Mouse (Mus musculus) inflammation-experienced regulatory T-cells (primary cell): ENCODE data around the gene Gpank1. TPM values are rescaled to one million over a fixed set of nuclear protein-coding genes. Genes with fewer than 3 reads are reported as not detected.

Experiments used
- polyA plus RNA-seq, 2 experiments: library from polyadenylated mRNA; unstranded; fragments of 100-300 nt; shearing (Covaris generic); gene quantifications; one replicate each; pipeline ENCODE4 v1.2.1; 2017

The Gpank1 gene
- polyA plus RNA-seq: 10 to 100 TPM; 54.2 to 60.6 TPM

GRCm38 (mm10) chr17:35121143-35121799, at the start of gene Gpank1:
Gene Gpank1 (plus strand): TSS chr17:35121455.

DNA sequence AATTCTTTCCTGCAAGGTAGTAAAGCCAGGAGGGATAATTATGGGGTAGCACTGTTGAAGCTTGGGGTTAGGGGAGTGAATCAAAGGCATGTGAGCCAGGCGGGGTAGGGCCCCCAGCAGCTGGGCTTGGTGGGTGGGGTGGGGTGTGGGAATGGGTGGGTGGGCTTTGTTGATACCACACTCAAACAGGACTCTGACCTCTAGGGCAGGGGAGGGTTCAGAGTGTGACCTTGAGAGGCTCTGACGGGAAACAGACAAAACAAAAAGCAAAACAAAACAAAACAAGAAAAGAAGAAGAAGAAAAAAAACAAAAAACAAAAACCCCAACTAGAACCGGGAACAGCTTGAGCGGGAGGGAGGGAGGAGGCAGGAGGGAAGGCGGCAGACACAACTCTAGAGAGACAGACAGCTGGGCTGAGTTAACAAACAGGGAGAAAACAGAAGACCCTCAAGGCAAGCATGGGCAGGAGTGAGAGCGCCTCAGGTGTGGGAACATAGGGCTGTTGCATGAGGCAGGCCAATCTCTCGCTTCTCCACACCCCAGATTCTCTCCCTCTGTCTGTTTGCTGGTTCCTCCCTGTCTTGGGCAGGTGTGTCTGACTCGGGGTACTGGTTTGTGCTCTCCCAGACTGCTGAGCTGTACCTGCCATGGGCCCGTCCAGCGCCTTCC, 44.6 kb upstream of the Gpank1 start, which contains the start of gene Ly6g6e:
Gene Ly6g6e (plus strand): TSS at position 396 of the 670 bp plus-strand sequence.

DNA sequence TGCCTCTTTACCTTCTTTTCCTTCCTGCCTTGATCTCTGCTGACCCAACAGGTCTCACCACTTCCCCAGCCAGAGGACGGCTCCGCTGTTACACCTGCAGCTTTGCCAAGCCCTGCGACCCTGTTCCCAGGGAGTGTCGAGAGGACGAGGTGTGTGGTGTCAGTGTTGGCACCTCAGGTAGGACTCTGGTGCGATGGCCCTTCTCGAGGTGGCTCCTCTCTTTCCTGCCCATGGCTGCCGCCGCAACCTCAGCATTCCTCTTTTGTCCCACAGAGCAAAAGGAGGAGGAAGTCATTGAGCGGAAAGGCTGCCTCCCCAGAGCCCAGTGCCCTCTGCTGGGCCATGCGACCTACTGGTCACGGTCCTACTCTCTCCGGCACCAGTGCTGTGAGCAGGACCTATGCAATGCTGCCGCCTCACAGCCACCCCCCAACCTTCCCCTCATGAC, 43.4 kb upstream of the Gpank1 start, which contains the start of gene Ly6g6d:
Gene Ly6g6d (minus strand): TSS at position 280 of the 448 bp plus-strand sequence.

DNA sequence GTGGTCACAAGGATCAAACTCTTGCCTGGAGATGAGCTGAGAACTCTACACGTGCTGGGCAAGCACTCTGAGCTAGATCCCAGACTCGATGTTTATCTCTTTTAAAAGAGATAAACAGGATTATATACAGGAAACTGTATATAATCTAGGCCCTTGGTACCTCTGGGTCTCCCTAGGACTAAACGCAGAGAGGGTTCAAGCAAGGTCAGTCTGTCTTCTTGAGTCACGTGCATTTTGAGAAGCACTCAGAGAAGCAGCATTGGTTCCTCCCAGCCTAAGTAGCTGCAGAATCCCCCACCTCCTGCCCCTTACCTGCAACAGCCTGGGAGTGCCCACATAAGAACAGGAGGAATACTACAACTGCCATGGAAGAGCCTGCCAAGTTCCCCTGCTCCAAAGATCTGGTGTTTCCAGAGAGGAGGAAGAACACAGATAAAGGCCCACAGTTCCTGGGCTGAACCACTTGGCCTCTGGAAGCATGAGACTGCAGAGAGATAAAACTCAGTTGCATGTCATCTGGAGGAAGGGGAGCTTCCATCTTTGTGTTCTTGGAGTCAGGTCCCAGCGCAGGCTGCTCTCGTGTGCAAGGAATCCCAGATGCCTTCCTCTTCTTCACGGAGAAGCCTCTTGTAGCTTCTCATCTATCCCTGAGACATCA, 35.9 kb upstream of the Gpank1 start, which contains the start of gene Ly6g6f:
Gene Ly6g6f (minus strand): TSS at position 403 of the 658 bp plus-strand sequence.

GRCm38 (mm10) chr17:35088825-35089644, 32.2 kb upstream of the Gpank1 start, which contains the start of gene Abhd16a:
Gene Abhd16a (plus strand): TSS chr17:35089263.

DNA sequence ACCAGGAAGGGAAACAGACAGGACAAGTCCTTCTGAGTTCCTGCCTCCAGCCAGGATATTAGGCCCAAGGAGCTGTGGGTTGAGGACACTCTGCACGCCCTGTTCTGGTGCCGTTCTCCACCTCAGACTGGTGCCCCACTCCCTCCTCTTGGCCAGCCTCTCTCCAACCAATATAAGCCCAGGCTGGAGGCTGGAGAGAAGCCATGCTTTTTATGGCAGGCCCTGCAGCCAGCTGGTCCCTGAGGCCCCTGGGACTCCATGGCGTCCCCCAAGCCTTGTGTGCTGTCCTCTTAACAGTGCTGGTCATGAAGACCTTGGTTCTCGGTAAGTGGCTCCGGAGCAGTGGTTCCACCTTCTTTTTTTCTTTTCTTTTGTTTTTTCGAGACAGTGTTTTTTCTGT, 13.2 kb upstream of the Gpank1 start, which contains the start of gene Ly6g5c:
Gene Ly6g5c (plus strand): TSS at position 183 of the 400 bp plus-strand sequence.

DNA sequence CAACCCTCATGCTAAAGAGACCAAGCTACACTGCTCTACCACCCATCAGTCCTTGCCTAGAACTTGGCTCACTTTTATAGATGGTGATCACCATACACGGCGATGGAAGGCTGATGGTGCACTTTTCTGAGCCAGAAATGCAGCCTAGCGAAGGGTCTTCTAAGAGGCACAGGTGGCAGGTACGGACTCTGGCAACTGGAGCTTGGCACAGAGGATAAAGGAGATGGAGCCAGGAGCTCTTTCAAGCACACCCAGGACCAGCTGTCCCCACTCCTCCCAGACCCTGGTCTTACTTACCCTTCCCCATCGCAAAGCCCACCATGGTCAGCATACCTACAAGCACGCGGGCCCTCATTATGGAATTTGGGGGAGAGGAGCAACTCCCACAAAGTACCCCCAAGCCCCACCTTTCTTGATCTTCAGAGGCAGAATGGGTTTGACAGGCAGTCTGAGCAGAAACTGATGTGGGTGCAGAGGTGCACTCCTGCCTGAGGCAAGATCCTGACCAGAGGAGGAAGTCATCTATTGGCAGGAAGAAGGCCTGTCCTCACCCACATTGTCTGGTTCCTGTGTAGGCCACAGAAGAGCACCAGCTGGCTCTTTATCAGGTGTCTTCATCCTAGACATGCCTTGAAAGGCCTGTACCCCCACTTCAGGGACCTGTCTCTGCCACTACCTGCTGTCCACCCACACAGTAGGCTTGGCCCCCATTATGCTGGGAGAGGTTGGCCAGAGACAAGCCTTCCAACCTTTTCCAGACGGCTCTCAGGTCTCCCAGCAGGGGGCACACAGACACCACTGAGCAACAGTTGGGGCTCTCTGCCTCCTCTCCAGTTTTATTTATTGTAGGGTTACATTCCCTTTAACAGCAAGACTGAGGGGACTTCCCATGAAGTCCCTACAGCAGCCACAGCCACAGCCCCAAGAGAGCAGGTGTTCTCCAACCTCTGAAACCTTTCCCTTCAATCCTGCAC, 5.9 kb upstream of the Gpank1 start, which contains the start of gene Ly6g5b:
Gene Ly6g5b (minus strand): TSS at position 383 of the 974 bp plus-strand sequence.

DNA sequence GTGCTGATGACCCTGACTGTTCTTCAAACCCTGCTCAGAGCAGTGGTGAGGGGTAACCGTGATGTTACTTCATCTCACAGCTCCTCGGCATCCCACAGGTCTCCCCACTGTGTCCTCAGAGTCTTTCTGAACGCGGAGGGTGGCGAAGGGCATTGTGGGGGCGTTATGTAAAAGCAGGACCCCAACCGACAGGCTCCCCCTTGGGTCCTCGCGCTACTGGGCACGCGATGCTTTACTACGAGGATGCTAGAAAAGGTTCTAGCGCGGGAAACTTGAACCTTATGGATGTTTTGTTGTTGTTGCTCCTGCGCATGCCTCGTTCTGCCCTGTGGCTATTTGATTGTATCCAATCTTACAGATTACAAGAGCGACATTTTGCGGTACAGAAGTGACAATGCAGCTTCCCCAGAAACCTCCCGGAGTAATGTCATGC, 632 bp downstream of the Gpank1 start, which contains the start of gene Csnk2b:
Gene Csnk2b (minus strand): TSS at position 183 of the 433 bp plus-strand sequence.

GRCm38 (mm10) chr17:35126206-35126611, 5.0 kb downstream of the Gpank1 start, which contains the start of gene D17H6S53E:
Gene D17H6S53E (plus strand): TSS chr17:35126373.

GRCm38 (mm10) chr17:35131500-35132173, 10.4 kb downstream of the Gpank1 start, which contains the start of gene Apom:
Gene Apom (minus strand): TSS chr17:35132050.

DNA sequence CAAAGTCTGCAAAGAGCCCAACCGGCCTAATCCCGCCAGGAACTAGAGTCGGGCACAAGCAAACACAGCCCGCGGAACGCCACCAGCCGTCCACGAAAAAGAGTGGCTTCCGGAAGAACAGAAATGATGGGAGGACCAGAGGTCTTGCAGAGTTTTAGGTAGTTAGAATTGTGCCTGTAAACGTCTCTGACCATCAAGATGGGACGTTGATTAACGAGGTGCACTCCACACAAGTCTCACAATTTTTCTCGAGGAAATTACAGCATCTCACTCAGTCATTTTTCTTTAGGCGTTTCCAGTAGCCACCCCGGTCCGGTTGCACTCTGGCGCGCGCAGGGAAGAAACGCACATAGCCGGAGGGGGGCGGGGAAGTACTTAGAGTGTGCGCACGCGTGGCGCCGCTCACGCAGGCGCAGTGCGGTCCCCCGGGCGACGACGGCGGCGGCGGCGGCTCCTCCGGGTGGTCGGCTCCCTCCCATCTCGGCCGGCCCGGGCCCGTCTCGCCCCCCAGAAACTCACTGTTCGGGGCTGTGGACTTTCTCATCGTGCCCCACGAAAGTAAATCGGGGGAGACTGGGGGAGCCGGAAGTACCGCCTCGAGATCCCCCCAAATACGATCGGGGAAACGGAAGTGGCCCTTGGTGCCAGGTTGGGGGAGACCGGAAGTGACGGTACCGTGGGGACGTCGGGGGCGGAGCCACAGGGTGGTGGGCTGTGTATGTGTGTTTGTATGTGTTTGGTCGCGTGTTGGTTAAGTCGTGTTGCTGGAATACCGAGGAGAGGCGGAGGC, 13.7 kb downstream of the Gpank1 start, which contains the start of gene Bag6:
Gene Bag6 (plus strand): TSS at position 378 of the 790 bp plus-strand sequence.

DNA sequence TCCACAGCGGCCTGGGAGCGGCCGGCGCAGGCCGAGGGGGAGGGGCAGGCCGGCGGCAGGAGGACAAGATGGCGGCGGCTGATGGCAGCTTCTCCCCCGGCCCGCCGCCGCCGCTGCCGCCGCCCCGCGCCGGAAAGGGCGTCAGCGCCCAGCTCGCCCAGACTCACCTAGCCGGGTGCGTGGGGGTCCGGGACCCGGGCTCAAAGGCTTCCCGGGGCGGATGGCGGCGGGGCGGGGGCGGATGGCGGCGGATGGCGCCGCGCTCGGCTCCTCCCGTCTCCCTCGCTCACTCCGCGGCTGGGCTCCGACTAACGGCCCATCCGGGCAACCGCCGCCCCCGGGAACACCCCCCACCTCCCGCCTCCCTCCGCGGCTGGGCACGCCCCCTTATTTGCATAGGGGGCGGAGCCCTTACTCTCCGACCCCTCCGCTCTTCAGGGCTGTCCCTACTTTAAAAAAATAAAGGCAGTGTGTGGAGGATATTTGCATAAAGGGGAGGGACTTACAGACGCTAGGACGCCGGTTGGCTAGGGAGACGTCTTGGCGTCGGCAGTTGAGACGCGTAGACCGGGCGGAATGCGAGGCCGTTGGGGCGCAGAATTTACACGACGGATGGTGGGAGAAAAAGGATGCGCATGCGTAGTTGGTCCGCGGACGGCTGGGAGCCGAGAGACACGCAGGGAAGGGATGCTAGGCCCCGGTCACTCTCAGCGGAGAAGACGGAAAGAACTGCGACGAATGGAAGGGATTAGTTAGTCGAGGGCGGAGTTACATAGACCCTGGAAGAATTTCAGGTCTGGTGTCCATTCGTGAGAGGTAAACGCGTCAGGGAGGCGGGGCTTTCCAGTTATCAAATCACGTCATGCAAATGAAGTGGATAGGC, 43.6 kb downstream of the Gpank1 start, which contains the start of gene Prrc2a:
Gene Prrc2a (minus strand): TSS at position 330 of the 883 bp plus-strand sequence.

Other genes with a start within 250 kb of the Gpank1 start
- under 1 TPM; 0.27 to 0.39 TPM for gene Zbtb12, start 242.0 kb upstream of the Gpank1 start, polyA plus RNA-seq
- gene Gm20547, start 239.4 kb upstream of the Gpank1 start, polyA plus RNA-seq: not detected
- gene C2, start 223.2 kb upstream of the Gpank1 start, polyA plus RNA-seq: 1 to 10 TPM; 1.6 to 3.3 TPM
- 10 to 100 TPM; 65.4 to 83.5 TPM for gene Ehmt2, start 223.0 kb upstream of the Gpank1 start, polyA plus RNA-seq
- gene Slc44a4, start 207.0 kb upstream of the Gpank1 start, polyA plus RNA-seq: under 1 TPM in 1 of 2 experiments, not detected in 1; 0.21 TPM
- 10 to 100 TPM; 78.7 to 95.7 TPM for gene Neu1, start 190.2 kb upstream of the Gpank1 start, polyA plus RNA-seq
- gene Hspa1b, start 162.2 kb upstream of the Gpank1 start, polyA plus RNA-seq: 100 to 1,000 TPM; 378 to 903 TPM
- 10 to 100 TPM; 13.3 to 18.6 TPM for gene Gm20481, start 151.5 kb upstream of the Gpank1 start, polyA plus RNA-seq
- 100 to 1,000 TPM in 1 of 2 experiments, 10 to 100 TPM in 1; 84.0 to 191 TPM for gene Hspa1a, start 149.3 kb upstream of the Gpank1 start, polyA plus RNA-seq
- under 1 TPM; 0.10 to 0.73 TPM for gene Hspa1l, start 148.8 kb upstream of the Gpank1 start, polyA plus RNA-seq
- 100 to 1,000 TPM in 1 of 2 experiments, 10 to 100 TPM in 1; 80.1 to 110 TPM for gene Lsm2, start 139.6 kb upstream of the Gpank1 start, polyA plus RNA-seq
- 100 to 1,000 TPM; 201 to 211 TPM for gene Vars, start 120.5 kb upstream of the Gpank1 start, polyA plus RNA-seq
- gene Vwa7, start 104.9 kb upstream of the Gpank1 start, polyA plus RNA-seq: under 1 TPM; 0.07 to 0.34 TPM
- 1 to 10 TPM; 1.5 to 2.5 TPM for gene Sapcd1, start 93.4 kb upstream of the Gpank1 start, polyA plus RNA-seq
- gene Msh5, start 74.7 kb upstream of the Gpank1 start, polyA plus RNA-seq: 1 to 10 TPM; 2.9 to 3.2 TPM
- gene Clic1, start 71.5 kb upstream of the Gpank1 start, polyA plus RNA-seq: 100 to 1,000 TPM; 533 to 549 TPM
- gene Ddah2, start 62.4 kb upstream of the Gpank1 start, polyA plus RNA-seq: 1 to 10 TPM in 1 of 2 experiments, under 1 TPM in 1; 0.98 to 2.2 TPM
- 1 to 10 TPM in 1 of 2 experiments, not detected in 1; 2.0 TPM for gene Ly6g6c, start 56.1 kb upstream of the Gpank1 start, polyA plus RNA-seq
- gene Mpig6b, start 55.3 kb upstream of the Gpank1 start, polyA plus RNA-seq: under 1 TPM; 0.11 to 0.16 TPM
- not detected for gene Ly6g6e, start 44.6 kb upstream of the Gpank1 start, polyA plus RNA-seq
- under 1 TPM in 1 of 2 experiments, not detected in 1; 0.60 TPM for gene Ly6g6d, start 43.4 kb upstream of the Gpank1 start, polyA plus RNA-seq
- not detected for gene Ly6g6f, start 35.8 kb upstream of the Gpank1 start, polyA plus RNA-seq
- gene Abhd16a, start 32.2 kb upstream of the Gpank1 start, polyA plus RNA-seq: 10 to 100 TPM; 73.9 to 82.7 TPM
- not detected for gene Ly6g5c, start 13.2 kb upstream of the Gpank1 start, polyA plus RNA-seq
- gene Ly6g5b, start 6.0 kb upstream of the Gpank1 start, polyA plus RNA-seq: 1 to 10 TPM in 1 of 2 experiments, under 1 TPM in 1; 0.90 to 3.6 TPM
- gene Csnk2b, start 598 bp downstream of the Gpank1 start, polyA plus RNA-seq: 100 to 1,000 TPM; 238 to 275 TPM
- gene D17H6S53E, start 4.9 kb downstream of the Gpank1 start, polyA plus RNA-seq: 1 to 10 TPM; 1.9 to 3.0 TPM
- gene Apom, start 10.6 kb downstream of the Gpank1 start, polyA plus RNA-seq: 1 to 10 TPM in 1 of 2 experiments, not detected in 1; 2.6 TPM
- gene Bag6, start 13.7 kb downstream of the Gpank1 start, polyA plus RNA-seq: 10 to 100 TPM; 50.0 to 63.9 TPM
- 10 to 100 TPM; 24.6 to 25.6 TPM for gene Prrc2a, start 43.4 kb downstream of the Gpank1 start, polyA plus RNA-seq
- gene Aif1, start 54.6 kb downstream of the Gpank1 start, polyA plus RNA-seq: 1 to 10 TPM; 1.9 to 8.1 TPM
- gene Lst1, start 67.0 kb downstream of the Gpank1 start, polyA plus RNA-seq: 1 to 10 TPM; 5.7 to 8.4 TPM
- gene Ltb, start 73.0 kb downstream of the Gpank1 start, polyA plus RNA-seq: 1,000 to 10,000 TPM; 1,692 to 1,979 TPM
- 10 to 100 TPM; 34.2 to 54.8 TPM for gene Tnf, start 80.6 kb downstream of the Gpank1 start, polyA plus RNA-seq
- 100 to 1,000 TPM in 1 of 2 experiments, 10 to 100 TPM in 1; 56.6 to 152 TPM for gene Lta, start 83.9 kb downstream of the Gpank1 start, polyA plus RNA-seq
- gene Gm16181, start 99.4 kb downstream of the Gpank1 start, polyA plus RNA-seq: not detected
- gene Atp6v1g2, start 112.2 kb downstream of the Gpank1 start, polyA plus RNA-seq: 1 to 10 TPM; 4.5 to 5.5 TPM
- gene Nfkbil1, start 114.3 kb downstream of the Gpank1 start, polyA plus RNA-seq: 10 to 100 TPM; 15.6 to 29.3 TPM
- 100 to 1,000 TPM; 211 to 230 TPM for gene Ddx39b, start 120.3 kb downstream of the Gpank1 start, polyA plus RNA-seq
- 1,000 to 10,000 TPM; 5,968 to 6,679 TPM for gene H2-D1, start 141.3 kb downstream of the Gpank1 start, polyA plus RNA-seq
- gene H2-Q1, start 198.9 kb downstream of the Gpank1 start, polyA plus RNA-seq: 1 to 10 TPM in 1 of 2 experiments, under 1 TPM in 1; 0.48 to 1.8 TPM
- gene H2-Q2, start 220.8 kb downstream of the Gpank1 start, polyA plus RNA-seq: 10 to 100 TPM; 15.6 to 19.4 TPM